Mouse (Mus musculus) neural tube, embryonic 10.5 days (tissue): ENCODE data around the gene Lman1l.

Experiments used
- DNase-seq: peaks from one replicate; pipeline ENCODE4 v3.0.0-alpha.2; 2017; ENCODE audit warnings: low spot score; ENCODE audit errors: extremely low spot score

Lman1l gene

GRCm38 (mm10) chr9:57584991-57585390, 35.6 kb downstream of the Lman1l start:
- no peak for DNase-seq

GRCm38 (mm10) chr9:57577144-57577849, 43.3 kb downstream of the Lman1l start:
- DNase-seq, result no peak

- DNase-seq, result no peak
Observed at GRCm38 (mm10) chr9:57575577-57575976, 45.0 kb downstream of the Lman1l start.

- no peak for DNase-seq
Observed at GRCm38 (mm10) chr9:57574397-57574796, 46.2 kb downstream of the Lman1l start.

GRCm38 (mm10) chr9:57568500-57568899, 52.1 kb downstream of the Lman1l start:
- no peak for DNase-seq

GRCm38 (mm10) chr9:57566846-57567245, 53.7 kb downstream of the Lman1l start:
- no peak for DNase-seq

GRCm38 (mm10) chr9:57565741-57566221, 54.8 kb downstream of the Lman1l start:
- no peak for DNase-seq

GRCm38 (mm10) chr9:57564609-57565008, 56.0 kb downstream of the Lman1l start:
- no peak for DNase-seq

- no peak for DNase-seq
Observed at GRCm38 (mm10) chr9:57562896-57563372, 57.6 kb downstream of the Lman1l start.

GRCm38 (mm10) chr9:57561711-57562099, 58.9 kb downstream of the Lman1l start:
- no peak for DNase-seq

- DNase-seq, result peak; percentile 96
Observed at GRCm38 (mm10) chr9:57560861-57561710, 59.5 kb downstream of the Lman1l start, which contains the start of gene Scamp2. TSS of gene Scamp2 (plus strand) at chr9:57560943.

GRCm38 (mm10) chr9:57560263-57560662, 60.3 kb downstream of the Lman1l start:
- DNase-seq, result no peak

GRCm38 (mm10) chr9:57559568-57559967, 61.0 kb downstream of the Lman1l start:
- no peak for DNase-seq

- DNase-seq, result no peak
Observed at GRCm38 (mm10) chr9:57558625-57559024, 61.9 kb downstream of the Lman1l start.

GRCm38 (mm10) chr9:57557215-57557614, 63.4 kb downstream of the Lman1l start:
- DNase-seq, result no peak
